Mouse (Mus musculus) spleen, adult 2 months (tissue): Measurements from ENCODE around the gene Rin2.

ENCODE experiments used
- CTCF ChIP-seq: fragments of 200-500 bp; IDR thresholded peaks from 2 replicates; pipeline ENCODE4 v1.5.1; 2011; ENCODE audit warnings: mild to moderate bottlenecking, inconsistent platforms; ENCODE audit not compliant: insufficient read depth, insufficient read length, insufficient replicate concordance; ENCODE audit errors: extremely low read depth
- POLR2A ChIP-seq: fragments of 200-500 bp; IDR thresholded peaks from 2 replicates; pipeline ENCODE4 v1.6.1; 2011; ENCODE audit warnings: low read depth, low read length, inconsistent platforms

DNA sequence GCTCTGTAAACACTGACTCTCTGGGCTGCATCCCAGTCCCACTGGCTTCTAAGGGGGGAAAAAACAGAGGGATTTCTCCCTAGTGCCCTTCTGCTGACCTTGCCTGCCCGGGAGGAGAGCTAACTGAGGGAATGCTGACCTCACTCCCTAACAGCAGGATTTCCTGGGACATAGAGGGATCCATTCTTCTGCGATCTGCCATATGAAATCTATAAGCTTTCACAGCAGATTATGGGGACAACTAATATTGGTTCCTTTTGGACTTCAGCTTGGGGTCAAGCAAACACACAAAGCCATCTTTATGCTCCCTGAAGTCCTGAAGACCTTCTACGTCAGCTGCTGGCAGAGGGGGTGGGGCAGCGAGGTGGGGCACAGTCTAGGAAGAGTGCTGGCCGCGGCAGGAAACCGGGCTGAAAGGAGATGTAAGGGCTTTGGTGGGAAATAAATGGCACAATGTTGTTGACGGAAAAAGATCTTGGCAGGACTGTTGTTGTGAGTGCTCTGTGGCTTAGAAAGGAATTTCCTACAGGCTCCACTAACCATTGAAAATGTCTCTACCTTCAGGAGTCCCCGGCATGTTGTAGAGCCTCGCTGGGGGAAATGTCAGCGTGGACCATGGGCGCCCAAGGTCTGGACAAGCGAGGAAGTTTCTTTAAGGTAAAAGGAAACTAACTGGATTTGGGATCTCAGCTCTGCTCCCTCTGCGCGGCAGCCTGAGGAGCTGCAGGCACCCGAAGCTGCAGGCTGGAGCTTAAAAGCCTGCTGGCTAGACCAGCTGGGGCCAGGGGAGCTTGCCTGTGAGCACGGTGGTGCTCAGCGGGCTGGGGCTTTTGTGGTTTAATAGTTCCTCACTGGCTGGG, 111.0 kb downstream of the Rin2 start:
- no peak for TF ChIP-seq POLR2A
- no peak for TF ChIP-seq CTCF
